Mouse (Mus musculus) megakaryocyte-erythroid progenitor cell, adult 5-6 weeks (primary cell): ENCODE measurements around the gene Cnfn. TPM values are rescaled to one million over a fixed set of nuclear protein-coding genes. Genes with fewer than 3 reads are reported as not detected.
A peak's percentile ranks its signal among the peaks of the same experiment; 100 is the strongest.
"Not testable (repeated sequence)": the region's sequence is repeated elsewhere in the genome, so short reads cannot be mapped to it uniquely, and the experiment has no call there.

Experiments
- ATAC-seq: replicated peaks from 2 replicates; pipeline ENCODE4 v1.8.0; 2016; ENCODE audit warnings: mild to moderate bottlenecking, inconsistent platforms; ENCODE audit not compliant: severe bottlenecking, poor library complexity, low FRiP score, low TSS enrichment
- total RNA-seq, 2 experiments: library from RNA; stranded (forward) in 1 of 2; stranded (reverse) in 1 of 2; fragments of 200-1000, 215-1000 nt in 1 of 2; fragments of >200 nt in 1 of 2; fragmentation: Nextera tagmentation in 1 of 2; gene quantifications; 2 replicates each; pipeline ENCODE4 v1.2.3; 2014 to 2017

The Cnfn gene
- total RNA-seq, 2 experiments from 2014 or later: not detected

DNA sequence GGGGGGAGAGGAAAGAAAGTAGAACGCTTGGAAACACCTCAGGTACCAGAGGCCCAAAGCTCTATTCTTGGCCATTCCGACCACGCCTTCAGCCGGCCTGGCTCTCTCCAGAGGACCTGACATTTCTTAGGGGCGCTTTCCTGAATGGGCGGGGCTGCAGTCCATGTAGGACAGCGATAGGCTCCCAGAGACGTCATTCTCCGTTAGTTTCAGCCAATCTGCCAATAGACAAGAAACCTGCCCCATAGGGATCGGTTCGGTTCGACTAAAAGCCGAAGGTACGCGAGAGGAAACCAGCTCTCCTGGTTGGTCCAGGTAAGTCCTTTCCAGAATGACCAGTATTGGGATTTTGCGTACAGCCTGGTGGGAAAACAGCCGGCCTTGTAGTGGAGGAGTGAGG, 7.0 kb upstream of the Cnfn start:
- ATAC-seq: peak; percentile 56

DNA sequence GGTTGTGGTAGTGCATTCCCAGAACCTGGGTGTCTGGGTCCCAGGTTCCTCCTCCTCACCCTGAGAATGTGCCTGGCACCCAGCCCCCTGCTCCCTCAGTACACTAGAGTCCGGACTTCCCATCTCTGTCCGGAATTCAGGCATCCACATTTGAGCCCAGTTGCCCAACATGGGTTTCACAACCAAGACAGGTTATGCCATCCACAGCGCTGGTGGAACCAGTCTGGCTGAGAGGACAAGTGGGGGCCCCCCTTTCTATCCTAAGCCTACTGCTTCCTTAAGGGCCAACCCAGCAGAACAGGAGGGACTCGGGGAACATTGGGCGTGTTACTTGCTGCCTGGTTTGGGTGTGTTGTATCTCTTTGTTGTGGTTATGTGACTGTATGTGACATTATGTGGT, 2.9 kb upstream of the Cnfn start:
- ATAC-seq: no peak

DNA sequence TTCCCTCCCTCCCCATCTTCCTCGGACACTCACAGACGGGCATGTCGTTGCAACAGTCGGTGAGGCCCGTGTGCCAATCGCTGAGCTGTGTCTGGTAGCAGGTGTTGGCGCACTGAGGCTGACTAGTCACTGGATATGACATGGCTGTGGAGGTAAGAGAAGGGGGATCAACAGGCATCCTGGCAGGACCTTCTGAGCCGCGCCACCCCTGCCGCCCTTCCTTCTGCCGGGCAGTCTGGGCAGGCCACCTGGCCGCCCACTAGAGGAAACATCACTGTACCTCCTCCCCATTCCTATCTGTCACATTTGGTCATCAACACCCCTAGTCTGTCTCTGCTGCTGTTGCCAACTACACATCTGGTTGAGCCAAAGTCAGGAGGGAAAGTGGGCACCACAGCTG, 1.2 kb downstream of the Cnfn start:
- ATAC-seq: no peak

DNA sequence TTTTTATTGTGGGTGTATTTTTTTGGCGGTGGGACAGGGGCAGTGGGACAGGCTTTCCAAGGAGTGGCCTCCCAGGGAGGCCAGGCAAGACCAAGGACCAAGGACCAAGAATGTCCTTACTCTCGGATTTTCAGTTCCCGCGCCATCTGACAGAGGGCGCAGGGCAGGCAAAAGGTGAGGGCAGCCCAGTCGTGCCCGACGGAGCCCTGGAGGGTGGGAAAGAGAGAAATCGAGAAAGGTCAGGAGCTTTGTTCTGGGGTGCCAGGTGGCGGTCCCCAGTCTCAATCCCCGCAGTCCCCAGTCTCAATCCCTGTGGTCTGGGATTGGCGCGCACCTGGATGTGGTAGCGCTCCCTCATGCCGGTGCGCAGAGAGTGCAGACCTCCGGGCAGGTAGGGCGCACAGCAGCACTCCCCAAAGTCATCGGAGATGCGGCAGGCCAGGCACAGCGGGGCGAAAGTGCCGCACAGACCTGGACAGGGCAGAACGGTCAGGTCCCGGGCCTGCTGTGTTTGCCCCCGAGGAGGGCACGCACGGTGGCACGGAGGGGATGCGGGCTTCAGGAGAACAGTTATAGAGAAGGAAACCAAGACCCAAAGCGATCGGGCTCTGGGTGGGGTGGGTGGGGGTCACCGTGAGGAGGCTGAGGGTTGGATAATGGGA, 1.8 kb downstream of the Cnfn start:
- peak; percentile 27; the same call in 1 of the 2 replicates for ATAC-seq

DNA sequence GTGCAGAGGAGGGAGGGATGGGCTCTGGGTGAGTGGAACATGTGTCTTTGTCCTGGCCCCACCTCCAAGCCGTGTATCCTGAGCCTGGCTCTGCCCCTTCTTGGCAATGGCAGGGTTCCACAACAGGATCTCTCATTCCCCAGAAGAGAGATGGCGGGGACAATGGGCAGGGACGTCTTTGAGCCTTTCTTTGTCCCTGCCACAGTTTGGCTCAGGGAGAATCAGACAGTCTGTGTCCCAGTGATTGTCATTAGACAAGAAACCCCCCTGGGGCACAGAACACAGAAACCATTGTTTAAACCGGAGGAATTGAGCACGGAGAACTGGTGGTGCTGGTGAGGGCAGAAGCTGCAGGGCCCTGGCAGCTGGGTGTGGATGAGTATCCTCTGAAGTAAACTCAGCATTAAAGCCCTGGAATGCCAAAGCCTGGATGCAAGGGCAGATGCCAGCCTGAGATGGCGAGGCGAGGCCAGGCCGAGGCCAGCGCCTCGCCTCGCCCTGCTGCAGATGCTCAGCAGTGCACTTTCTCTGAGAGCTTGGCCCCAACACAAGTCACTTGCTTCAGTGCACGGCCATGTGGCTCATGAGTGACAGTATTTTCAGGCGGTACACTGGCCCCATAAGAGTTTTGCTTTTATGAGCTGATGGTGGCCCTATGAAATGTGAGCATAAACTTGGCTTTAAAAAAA, 3.4 kb downstream of the Cnfn start:
- no peak for ATAC-seq

DNA sequence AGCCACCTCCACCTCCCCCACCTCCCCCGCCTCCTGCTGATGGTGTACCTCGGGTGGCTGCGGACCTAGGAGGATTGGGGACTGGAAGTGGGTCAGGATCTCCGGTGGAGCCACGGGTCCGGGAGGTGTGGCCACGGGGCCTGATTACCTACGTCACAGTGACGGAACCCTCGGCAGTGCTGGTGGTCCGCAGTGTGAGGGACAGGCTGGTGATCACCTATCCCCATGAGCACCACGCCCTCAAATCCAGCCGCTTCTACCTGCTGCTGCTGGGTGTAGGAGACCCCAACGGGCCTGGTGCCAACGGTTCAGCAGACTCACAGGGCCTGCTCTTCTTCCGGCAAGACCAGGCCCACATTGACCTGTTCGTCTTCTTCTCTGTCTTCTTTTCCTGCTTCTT, 5.9 kb downstream of the Cnfn start:
- ATAC-seq: no peak

DNA sequence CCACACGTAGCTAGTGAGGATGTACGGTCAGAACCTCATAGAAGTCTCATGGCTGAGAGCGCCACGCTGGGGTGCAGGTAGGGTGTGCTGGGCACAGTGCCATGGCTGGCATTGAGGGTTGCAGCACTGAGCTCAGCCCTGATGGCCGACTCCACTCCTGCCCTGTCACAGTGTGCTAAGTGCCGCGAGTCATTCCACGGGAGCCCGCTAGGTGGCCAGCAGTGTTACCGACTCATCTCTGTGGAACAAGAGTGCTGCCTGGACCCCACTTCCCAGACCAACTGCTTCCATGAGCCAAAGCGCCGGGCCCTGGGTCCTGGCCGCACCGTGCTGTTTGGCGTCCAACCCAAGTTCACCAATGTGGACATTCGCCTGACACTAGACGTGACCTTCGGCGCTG, 6.4 kb downstream of the Cnfn start:
- no peak for ATAC-seq

DNA sequence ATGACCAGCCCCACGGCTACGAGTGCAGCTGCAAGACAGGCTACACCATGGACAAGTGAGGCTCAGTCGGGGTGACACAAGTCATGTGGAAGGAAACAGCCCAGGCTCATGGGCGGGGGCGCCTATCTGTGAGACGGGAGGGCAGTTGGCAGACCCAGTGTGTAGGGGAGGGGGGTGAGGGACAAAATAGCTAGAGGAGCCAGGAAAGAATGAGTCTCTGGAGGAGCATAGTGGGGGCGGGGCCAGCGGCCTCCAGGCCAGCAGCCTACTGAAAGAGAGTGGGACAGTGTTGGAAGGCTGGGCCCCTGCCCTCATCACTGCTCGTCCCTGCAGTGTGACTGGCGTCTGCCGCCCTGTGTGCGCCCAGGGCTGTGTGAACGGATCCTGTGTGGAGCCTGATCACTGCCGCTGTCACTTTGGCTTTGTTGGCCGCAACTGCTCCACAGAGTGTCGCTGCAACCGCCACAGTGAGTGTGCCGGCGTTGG, 10.8 kb downstream of the Cnfn start:
- ATAC-seq: no peak

DNA sequence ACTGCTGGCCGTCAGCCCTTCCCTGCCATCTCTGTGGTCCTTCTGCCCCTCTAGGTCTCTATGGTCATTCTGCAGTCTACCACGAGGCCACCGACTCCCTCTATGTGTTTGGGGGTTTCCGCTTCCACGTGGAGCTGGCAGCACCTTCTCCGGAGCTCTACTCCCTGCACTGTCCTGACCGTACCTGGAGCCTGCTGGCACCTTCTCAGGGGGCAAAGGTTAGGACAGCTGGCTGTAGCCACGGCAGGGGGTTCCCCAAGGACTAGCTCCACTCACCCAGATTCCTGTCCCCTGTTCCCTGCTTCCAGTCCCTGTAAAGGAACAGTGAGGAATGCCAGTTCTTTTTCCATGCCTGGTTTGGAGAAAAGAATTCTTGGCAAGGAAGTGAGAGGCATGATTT, 20.7 kb downstream of the Cnfn start:
- no peak for ATAC-seq

DNA sequence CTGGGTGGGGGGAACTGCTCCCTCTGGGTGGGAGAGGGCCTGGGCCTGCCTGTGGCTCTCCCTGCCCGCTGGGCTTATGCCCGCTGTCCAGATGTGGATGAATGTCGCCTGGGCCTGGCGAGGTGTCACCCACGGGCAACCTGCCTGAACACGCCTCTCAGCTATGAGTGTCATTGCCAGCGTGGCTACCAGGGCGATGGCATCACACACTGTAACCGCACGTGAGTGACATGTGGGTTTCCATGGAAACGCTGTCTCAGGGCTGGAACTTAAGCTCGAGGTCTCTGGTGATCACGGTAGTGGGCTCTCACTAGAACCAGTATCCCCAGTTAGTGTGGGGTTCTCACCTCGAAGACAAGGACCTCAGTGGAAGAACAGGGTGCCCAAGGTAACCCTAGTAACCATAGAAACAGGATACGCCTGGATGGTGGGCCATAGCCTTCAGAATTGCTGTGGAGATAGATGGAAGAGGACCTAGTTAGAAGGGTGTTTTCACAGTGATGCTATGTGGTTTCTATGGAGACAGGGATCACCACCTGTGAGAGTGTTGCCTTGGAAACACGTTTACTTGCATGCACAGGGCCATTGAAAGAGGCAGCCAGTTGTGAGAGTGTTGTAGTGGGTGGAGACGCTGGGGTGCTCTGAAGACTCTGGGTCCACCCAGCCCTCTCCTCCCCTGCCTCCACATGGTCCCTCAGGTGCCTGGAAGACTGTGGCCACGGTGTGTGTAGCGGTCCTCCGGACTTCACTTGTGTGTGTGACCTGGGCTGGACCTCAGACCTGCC, 28.3 kb downstream of the Cnfn start:
- 0 out of 2 replicates have a peak, but pooled peaks have one; percentile 14 for ATAC-seq

DNA sequence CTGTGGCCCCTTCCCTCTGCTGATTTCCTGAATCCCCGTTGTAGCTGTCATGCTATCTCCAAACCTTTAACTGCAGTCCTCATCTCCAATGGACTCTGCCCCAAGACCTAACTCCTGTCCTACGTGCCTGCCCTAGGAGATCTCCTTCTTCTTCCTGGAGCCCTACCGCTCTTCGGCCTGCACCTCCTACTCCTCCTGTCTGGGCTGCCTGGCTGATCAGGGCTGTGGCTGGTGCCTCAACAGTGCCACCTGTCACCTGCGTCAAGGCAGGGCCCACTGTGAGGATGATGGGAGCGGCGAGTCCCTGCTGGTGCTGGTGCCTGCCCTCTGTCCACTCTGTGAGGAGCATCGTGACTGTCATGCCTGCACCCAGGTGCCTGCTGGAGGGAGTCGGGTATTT, 30.2 kb downstream of the Cnfn start:
- no peak for ATAC-seq

DNA sequence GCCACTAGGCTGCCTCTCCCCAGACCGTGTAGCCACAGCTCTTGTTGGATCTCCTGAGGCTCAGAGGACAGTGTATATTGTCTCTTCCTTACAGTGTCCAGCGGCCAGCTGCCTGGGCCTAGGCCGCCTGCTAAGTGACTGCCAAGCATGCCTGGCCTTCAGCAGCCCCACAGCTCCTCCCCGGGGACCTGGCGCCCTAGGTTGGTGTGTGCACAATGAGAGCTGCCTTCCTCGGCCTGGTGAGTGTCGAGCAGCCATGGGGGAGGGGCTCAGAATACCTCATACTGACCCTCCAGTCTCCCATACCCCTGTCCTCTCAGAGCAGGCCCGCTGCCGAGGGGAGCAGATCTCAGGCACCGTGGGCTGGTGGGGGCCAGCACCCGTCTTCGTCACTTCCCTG, 35.1 kb downstream of the Cnfn start:
- no peak for ATAC-seq

DNA sequence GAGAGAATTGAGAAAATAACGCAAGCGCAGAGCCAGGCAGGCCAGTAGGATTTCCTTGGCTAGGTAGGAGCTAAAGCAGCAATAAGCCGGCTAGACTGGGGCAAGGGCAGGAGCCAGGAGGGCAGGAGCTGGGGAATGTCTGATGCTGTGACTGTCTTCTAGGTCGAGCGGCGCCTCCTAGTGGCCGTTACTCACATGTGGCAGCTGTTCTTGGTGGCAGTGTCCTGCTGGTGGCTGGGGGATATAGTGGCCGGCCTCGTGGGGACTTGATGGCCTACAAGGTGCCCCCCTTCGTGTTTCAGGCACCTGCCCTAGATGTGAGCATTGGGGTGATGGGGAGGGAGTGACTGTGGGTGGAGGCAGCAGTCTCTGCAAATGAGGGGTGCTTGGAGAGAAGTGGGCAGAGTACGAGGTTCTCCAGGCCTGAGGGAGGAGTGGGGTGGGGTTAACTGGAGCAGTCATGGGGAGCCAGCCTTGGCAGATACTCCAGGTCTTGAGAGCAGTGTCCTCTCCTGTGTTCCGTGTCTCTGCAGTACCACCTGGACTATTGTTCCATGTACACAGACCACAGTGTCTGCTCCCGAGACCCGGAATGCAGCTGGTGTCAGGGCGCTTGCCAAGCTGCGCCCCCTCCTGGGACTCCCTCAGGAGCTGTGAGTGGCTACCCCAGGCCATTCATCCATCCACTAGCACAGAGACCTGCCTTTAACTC, 35.8 kb downstream of the Cnfn start:
- ATAC-seq: peak; percentile 72

DNA sequence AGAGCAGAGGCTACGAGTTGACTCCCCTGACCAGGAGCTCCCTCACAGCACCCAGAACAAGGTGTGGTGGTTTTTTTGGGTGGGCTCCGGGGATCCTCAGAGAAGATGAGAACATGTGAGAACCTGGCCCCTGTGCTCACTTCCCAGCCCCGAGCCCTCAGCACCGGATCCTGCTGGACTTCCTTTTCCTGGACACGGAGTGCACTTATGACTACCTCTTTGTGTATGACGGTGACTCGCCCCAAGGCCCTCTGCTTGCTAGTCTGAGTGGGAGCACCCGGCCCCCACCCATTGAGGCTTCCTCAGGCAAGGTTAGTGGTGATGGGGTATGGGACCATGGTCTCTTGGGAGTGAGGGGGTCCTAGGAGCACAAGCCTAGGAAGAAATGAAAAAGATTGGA, 43.3 kb downstream of the Cnfn start:
- ATAC-seq: no peak

DNA sequence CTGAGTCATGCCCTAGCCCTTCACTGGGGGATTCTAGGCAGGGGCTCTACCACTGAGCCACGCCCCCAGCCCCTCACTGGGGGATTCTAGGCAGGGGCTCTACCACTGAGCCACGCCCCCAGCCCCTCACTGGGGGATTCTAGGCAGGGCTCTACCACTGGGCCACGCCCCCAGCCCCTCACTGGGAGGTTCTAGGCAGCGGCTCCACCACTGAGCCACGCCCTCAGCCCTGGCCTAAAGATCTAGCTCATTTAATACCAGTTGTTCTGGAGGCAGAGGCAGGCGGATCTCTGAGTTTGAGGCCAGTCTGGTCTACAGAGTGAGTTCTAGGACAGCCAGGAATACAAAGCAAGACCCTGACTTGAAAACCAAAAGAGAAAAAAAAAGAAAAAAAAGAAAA, 44.1 kb downstream of the Cnfn start:
- ATAC-seq: not testable (repeated sequence)

DNA sequence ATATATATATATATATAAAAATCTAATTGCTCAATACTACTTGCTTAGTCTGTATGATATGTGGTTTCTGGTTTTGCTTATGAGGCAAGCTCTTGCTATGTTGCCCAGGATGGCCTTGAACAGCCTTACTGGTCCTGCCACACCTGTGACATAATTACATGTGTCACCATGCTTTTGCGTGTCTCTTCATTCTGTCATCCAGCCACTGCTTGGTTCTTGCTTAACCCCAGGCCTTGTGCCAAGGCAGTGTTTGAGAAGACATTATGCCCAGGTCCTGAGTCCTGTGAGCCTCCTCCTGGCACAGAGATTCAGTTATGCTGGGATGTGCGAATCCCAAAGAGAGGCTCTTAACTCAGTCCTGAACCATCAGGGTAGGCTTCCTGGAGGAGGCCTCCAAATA, 46.3 kb downstream of the Cnfn start:
- no peak for ATAC-seq

DNA sequence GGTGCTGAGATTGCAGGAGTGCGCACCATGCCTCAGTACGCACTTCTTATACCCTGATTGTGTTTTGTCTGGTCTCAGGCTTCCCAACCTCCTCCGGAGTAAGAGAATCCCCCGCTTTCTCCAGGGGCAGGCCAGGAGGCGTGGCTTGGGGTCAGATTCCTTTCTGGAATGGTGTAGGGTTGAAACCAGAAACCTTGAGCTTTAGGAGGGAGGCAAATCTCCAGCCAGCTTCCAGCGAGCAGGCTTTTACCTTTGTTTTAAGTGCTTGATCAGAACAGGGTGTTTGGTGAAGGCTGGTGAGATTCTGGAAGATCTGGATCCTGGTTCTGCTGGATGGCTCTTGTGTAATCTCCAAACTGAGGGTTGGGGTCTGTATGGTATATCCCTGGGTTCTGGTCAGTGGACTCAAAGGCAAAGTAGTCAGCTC, 47.5 kb downstream of the Cnfn start:
- ATAC-seq: no peak
